Mouse (Mus musculus) testis, postnatal 10 days (tissue): Measurements from ENCODE around the gene Bcl2l1.

Source experiments
- DNase-seq: peaks from one replicate; pipeline ENCODE4 v3.0.0; 2021; ENCODE audit warnings: low spot score

The Bcl2l1 gene

DNA sequence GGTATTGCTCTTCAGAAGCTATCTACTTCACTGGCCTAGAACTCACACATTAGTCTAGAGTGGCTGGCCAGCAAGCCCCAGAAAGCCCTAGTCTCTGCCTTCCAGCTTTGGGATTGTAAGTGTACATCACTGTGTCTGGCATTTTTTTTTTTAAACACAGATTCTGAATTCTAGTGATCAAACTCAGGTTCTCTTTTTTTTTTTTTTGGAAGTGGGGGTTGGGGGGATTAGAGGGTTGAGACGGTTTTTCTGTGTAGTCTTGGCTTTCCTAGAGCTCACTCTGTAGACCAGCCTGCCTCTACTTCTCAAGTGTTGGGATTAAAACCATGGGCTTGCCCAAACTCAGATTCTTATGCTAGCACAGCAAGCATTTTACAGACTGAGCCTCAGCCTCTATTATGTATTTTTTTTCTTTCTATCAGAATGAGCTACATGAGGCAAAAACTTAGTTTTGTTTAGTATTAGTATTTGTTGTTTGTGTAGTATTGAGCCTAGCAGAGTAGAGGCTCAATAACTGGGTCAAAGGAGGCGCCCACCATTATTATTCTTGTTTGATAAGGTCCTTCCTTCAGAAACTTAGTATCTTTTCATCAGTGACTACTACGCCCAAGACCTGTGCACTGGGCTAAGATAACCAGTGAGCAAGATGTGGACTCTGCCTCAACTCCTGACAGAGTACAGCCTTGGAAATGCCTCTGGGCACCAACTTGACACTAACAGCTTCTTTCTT lies 6.9 kb downstream of the Bcl2l1 start:
- DNase-seq, result no peak

DNA sequence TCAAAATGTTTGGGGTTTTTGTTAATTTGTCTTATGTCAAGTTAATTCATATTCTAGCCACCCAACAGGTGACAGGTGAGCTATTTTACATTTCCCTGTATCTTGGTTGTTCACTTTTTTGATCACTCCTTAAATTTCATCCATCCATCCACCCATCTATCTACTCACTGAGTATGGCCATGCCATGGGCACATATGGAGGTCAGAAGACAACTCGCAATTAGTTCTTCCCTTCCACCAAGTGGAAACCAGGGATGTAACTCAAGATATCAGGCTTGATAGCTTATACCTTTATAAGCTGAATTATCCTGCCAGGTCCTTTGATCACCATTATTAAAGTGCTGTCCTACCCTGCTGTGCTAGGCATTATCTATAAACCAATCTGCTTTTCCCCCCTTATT lies 7.8 kb downstream of the Bcl2l1 start:
- DNase-seq, result no peak

DNA sequence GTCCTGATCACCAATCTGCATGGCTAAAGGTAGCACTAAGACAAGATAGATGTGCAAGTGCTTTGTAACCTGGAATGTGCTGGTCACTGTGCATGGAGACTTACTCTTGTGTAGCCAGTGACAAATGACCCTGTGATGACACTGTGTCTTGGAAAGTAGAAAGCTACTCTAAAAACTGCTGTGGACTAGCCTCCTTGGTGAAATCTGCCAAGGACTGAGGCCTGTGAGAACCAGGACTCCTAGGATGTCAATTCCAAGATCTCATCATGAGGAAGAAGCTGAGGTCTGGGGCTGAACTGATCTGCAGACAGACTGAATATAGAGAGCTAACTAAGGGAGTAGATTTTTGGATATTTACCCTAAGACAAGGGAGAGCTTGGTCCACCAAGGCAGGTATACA lies 10.0 kb downstream of the Bcl2l1 start:
- no peak for DNase-seq

DNA sequence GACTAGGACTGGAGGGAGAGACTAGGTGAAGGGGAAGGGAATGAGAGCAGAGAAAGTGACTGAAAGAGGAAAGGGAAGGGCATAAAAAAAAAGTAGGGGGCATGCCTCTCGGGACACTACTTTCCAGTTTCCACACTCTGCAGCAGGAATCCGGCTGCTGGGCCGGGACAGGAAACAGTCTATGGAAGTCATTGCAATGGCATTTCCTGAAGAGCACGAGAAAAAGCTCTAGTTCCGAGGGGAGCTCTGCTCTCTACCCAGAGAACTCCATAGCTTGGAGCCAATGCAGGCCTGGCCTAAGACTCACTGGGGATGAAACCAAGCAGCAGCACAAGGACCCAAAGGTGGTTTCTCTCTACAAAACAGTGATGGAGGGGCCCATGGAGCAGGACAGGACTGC lies 10.5 kb downstream of the Bcl2l1 start:
- no peak for DNase-seq

DNA sequence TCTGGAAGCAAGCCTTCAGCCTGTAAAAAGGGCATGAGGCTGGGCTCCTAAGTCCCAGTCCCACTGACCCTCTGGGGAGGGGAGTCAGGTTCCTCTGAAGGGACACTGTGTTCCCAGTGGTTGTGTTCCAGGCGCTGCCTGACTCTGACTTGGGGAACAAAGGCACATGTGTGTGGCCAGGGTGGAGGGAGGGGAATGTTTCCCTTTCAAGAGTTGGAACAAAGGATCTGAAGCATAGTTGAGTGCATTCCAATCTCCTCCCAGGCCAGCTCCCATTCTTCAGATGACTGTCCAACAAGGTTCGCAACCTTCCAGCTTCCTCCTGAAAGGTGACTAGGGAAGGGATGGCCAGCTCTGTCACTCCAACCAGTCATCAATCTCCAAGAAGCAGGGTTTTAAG lies 11.2 kb downstream of the Bcl2l1 start:
- peak; percentile 64 for DNase-seq

DNA sequence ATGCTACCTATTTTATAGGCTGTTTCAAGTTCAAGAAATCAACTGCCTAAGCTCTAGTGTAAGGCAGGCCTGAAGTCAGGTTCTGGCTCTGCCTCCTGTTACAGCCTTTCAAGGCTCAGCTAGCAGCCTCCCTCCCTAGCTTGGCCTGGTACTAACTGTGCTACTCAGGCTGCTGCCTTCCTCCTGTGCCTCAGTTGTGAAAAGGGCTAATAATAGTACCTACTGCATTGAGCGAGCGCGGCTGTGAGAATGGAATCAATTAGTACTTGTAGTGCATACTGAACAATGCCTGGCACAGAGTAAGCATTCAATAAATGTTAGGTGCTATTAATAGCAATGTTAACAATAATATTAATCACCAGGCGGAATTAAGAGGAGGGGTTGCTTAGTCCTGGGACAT lies 11.6 kb downstream of the Bcl2l1 start:
- DNase-seq, result no peak

DNA sequence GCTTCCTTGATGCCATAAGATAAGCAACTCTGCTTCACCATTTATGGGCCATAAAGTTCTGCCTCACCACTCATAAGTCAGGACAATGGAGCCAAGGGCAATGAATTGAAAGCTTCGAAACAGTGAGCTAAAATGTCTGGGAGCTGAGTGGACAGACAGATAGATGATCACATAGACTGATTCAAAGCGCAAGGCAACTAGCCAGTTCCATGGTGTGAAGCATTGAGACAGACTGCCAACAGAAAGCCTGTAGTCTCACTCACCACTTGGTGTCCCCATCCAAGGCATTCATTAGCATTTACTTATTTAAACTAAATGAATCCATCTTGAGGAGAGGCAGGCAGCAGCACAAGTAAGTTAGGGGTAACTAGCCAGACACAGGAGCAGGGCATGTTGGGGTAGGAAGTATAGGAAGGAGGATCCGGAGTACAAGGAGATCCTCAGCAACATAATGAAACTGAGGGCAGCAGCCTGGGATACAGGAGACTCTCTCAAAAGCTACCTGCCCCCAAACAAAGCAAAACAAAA lies 12.4 kb downstream of the Bcl2l1 start:
- no peak for DNase-seq

DNA sequence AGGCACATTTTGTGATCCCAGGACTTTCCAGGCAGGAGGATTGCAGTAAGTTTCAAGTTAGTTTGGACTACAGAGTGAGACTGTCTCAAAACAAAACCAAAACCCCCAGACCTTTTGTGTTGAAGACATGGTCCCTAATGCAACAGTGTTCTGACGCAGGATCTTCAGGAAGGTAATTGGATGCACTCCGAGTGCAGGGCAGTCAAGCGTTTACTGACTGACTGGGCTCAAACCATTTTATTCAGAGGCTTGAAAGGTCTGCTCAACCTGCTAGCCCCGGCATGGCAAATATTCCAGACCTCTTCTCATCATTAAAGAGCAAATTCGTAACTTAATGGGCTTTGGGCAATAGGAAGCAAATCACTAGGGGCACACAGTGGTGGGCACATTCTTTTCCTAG lies 12.8 kb downstream of the Bcl2l1 start:
- DNase-seq, result no peak

DNA sequence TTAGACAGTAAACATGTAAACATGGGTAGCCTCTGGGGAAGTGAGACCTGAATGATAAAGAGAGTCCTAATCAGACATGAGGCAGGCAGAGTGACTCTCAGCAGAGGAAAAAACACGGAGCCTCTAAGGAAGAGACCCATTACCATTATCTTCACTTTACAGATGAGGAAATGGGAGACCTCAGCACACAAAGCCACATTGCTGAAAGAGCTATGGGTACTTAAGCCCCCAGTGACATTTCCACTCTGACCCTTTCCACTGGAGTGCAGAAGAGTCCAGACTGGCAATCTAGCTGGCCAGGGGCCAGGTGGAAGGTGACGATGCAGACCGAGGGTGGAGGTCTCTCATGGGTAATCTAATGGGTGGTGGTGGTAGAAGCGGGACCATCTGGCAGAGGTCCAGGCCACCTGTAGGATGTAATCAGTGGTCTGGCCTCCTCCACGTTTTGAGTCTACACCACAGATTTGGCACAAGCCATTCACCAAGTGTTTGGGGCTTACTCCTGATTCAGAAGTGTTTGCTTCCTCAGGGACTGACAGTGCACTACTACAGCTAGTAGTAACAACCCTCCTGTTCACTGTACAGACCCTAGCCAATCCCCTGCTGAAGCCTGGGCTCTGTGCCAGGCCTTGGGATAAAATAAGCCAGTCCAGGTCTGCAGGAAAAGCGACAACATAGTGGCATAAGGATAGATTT lies 13.8 kb downstream of the Bcl2l1 start:
- DNase-seq, result peak; percentile 74

DNA sequence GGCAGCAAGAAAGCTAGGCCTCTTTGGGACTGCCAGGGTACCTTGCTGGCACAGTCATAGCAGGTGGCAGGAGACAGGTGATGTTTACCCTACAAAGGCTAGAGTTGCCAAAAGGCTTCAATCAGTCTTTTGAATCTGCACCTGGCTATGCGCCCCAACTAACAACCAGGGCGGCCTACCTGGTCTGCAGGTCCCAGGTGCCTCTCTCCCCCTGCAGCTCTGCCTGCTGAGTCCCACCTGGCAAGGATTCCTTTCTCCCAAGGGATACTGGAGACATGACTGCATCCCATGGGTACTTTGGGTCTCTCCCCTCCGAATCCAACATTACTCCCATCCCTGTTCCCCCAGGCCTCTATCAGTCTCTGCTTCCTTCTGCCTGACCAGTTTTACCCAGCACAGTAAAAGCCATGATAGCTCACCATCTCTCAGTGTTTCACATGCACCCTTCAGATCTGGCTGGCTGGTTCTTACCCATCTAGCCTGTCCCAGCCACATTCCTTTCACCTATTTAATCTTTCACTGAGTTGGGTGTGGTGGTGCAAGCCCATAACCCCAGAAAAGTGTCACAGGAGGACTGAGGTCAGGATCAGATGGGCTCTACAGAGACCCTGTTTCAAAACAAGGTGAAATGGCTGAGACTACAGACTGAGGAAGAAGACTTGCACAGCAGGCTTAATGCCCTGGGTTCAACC lies 14.7 kb downstream of the Bcl2l1 start:
- no peak for DNase-seq

DNA sequence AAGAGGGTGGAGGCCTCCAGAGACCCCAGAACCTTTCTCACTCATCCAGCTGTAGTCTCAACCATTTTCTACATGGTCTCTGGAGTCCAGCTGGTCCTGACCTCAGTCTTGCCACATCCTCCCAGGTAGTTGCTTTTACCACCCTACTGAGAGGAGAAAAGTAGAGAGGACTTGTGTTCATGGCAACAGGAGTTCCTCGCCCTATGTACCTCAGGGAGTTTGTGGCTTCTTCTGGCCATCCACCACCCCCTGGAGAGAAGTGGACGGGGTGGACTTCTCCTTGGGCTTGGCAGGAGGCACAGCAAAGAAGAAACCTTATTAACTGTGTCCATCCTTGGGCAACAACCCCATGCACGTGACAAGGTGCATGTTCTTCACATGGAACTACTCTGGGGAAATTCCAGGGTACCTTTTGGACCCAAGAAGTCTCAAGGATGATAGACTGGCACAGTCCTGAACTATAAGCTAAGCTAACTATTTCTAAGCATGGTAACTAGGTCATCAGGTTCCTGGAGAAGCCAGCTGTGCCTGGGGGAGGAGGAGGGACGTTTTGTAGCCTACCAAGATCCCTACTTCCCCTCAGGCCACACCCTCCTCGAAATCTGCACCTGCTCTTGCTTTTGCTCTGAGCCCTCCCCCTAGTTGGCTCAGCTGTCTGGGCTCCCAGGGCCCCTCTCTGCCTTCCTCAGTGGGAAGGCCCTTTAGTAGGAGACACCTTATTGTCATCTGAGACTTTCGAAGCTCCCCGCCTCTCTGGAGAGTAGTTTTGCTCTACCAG lies 15.5 kb downstream of the Bcl2l1 start:
- DNase-seq, result no peak

DNA sequence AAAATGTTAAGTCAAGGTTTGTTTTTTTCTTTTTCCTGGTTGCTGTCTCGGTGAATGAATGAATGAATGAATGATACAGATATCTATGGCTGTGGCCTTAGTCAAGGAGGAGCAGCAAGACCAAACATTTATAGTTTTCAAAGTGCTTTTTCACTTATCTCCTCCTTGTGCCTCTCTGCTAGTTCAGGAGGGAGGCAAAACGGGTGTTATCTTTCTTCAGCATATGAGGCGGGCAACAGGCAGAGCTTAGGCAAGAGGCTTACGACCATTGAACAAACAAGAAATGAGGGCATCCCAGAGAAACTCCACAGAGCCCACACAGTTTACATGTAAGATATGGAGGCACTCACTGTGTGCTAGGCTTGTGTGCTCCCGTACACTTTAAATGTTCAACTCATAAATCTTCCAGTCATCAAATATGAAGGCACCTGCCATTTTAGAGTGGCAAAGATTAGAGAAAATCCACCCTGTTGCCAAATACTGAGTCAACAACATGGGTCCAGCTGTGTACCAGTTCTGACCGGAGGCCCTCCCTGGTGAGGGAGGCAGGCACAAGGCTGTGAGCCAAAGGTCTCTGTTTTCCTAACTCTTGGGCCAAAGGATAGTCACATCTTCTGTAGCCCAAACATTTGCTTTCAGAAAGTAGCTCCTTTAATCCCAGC lies 17.2 kb downstream of the Bcl2l1 start:
- DNase-seq, result no peak

DNA sequence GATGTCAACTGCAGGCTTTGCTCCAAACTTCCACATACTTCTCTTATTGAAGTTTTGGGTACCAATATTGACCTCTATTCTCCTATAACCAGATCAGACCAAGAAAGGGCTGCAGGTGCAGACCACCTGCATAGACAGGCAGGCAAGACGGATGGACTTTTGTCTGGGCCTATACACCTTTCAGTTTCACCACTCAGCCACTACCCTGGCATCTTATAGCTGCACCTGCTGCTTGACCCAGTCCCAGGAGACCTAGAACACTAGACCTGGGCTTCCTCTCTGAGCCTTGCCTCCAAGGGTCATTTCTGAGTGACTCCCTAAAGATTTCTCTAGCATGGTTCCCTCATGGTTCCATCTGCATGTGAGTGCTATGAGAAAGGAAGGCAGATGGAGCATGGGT lies 18.3 kb downstream of the Bcl2l1 start:
- DNase-seq, result no peak

DNA sequence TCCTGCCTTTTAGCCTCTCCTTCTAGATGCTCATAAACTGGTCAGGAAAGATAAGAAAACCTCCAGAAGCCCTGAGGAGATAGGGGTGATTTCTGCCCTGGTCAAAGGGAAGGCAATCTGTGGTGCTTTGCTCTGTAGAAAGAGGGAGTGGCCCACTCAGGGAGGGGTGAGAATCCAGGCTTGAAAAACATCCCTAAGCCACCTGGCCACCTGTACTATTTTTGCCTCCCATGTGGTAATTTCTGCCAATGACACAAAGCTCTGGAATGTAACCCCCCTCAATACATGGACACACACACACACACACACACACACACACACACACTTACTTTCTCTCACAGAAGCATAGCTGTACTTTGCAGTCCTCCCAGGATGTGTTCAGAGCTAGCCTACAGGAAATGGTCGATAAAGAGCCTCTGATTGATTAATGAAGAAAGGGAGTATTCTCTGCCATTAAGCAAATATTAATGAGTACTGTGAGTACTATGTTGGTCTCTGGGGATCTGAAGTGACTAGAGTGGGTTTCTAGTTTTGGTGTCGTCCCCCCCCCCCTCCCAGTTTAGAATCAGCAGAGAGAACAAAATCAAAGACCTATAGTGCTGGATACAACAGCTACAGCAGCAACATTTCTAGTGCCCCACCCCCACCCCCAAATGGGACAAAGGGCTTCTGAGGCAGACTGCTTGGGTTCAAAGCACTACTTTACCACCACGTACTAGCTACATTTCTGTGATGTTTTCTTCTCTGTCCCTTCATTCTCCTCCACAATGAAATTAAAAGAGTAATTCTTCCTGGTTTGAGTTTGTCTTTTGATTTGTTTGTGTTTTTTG lies 20.0 kb downstream of the Bcl2l1 start:
- DNase-seq, result no peak

DNA sequence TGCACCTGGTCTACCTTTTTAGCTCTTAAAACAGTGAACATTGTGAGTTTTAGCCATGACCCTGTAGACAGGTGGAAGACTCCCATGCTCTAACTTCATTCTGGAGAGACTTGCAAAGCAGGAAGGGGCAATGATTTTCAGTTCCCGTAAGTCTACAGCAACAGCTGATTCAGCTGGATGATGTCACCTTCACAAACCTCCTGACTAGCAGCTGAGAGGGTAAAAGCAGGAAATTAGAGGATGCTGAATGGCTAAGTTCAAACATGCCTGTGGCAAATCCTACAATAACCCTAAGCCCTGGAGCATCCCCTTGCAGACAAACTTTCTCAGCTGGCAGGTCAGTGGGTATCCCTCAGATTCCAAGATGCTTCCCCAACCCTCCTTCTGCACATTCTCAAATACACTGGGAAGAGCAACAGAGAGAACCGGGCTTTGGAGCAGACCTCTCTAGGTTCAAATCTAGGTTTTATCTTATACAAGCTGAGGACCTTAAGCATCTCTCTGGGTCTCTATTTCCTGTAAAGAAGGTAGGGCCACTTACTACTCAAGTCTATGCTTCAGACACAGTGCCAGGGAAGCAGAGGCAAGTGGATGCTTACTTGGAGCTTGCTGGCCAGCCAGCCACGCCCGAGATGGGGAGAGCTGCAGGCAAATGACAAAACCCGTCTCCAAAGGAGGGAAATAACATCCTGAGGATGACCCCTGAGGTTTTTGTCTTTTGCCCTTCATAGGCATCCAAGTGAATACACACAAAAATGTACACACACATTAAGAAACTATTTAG lies 21.2 kb downstream of the Bcl2l1 start:
- DNase-seq, result no peak

DNA sequence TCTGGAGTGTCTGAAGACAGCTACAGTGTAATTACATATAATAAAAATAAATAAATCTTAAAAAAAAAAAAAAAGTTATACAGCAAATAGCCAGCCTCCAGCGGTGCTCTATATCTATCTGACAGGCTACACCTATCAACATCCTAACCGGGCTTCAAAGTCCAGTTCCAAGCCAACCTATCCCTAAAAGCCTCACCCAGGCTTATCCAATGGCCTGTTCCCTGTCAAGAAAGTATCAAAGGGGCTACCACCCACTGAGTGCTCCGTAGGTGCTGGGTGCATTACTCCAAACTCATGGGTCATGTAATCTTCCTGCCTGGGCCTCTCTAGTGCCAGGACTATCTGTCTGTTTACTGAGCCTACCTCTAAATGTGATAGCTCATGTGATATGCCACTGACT lies 23.4 kb downstream of the Bcl2l1 start:
- DNase-seq, result no peak

DNA sequence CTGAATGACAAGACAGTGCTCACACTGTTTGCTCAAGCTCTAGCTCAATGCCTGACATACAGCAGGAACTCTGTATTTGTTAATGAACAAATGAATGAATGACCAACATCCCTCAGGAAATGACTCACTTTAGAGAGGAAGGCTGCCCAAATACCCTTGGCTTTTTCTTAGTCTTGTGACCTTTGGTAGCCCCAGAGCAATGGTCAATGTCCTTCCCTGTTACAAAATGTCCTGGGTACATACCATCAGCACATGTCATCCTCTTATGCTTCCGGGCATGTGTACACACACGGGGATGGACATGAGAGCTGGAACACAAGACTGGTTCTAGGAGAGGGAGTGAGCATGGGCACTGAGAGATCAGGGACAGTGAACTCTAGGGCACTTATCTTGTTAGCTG lies 25.5 kb downstream of the Bcl2l1 start:
- no peak for DNase-seq

DNA sequence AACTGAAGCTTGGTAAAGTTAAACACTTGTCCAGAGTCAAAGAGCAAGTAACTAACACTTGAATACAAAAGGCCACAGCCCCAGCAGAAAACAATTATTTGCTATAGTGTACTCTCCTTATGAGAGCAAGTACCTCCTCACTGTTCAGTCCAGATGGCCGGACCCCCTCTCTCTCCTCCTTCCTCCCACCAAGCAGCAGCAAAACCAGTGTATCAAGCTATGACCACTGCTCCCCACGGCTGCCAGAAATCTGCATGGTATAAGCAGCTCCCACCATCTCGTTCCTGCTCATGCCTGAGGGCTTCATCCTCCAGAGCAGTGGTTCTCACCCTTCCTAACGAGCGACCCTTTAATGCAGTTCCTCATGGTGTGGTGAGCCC lies 26.4 kb downstream of the Bcl2l1 start:
- no peak for DNase-seq

DNA sequence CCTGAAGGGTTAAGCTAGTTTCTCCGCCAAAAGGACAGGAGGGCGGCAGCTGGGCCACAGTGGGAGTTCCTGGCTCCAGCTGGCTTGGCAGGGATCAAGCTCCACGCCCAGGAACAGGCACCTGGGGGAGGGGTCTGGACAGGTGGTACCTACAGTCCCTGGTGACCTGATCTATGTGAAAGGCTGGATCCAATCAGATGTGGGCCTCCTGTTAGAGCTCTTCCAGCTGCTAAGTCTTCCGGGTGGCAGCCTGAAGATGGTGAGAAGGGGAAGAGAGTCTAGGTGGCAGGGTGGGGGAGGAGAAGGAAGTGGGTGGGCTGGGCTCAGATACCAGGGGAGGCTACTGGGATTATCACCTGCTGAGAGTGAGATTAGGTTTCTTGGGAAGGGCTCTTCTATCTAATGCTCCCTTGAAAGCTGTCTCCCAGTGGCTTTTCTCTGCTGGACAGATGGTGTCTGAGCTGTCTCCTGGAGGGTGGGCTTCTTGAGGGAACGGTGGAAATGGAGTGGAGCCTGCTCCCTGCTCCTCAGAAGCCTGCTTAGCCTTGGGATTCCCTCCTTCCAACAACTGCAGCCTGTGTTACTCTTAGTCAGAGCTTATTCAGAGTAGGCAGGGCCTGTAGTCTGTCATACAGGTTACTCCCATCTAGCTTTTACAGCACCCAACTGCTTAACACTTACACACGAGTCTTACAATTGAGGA lies 27.0 kb downstream of the Bcl2l1 start:
- DNase-seq, result no peak
